Mouse (Mus musculus) kidney, embryonic 15.5 days (tissue): ENCODE data around the gene Acoxl. TPM values are rescaled to one million over a fixed set of nuclear protein-coding genes. Genes with fewer than 3 reads are reported as not detected.
A peak's percentile ranks its signal among the peaks of the same experiment; 100 is the strongest.
"Not testable (repeated sequence)": the region's sequence is repeated elsewhere in the genome, so short reads cannot be mapped to it uniquely, and the experiment has no call there.

Experiments
- ATAC-seq: fragments of 200-750 bp; cut with Nextera tagmentation; replicated peaks from 2 replicates; pipeline ENCODE4 v1.8.0; 2017; ENCODE audit warnings: moderate TSS enrichment; ENCODE audit not compliant: low FRiP score
- H3K27ac ChIP-seq: fragments of 300-500 bp; sonication (generic); 2 replicates; pipeline ENCODE4 v1.5.1; 2015; ENCODE audit warnings: mild to moderate bottlenecking, inconsistent platforms
- H3K27me3 ChIP-seq: fragments of 300-500 bp; sonication (generic); 2 replicates; pipeline ENCODE4 v1.6.1; 2015; ENCODE audit warnings: inconsistent platforms
- H3K36me3 ChIP-seq: fragments of 300-500 bp; sonication (generic); 2 replicates; pipeline ENCODE4 v1.6.1; 2015; ENCODE audit warnings: inconsistent platforms
- H3K4me1 ChIP-seq: fragments of 300-500 bp; sonication (generic); 2 replicates; pipeline ENCODE4 v1.6.1; 2015; ENCODE audit warnings: inconsistent platforms
- H3K4me2 ChIP-seq: fragments of 300-500 bp; sonication (generic); 2 replicates; pipeline ENCODE4 v1.6.1; 2015; ENCODE audit warnings: moderate library complexity, mild to moderate bottlenecking, inconsistent platforms
- H3K4me3 ChIP-seq: fragments of 300-500 bp; sonication (generic); replicated peaks from 2 replicates; pipeline ENCODE4 v1.5.1; 2015; ENCODE audit warnings: mild to moderate bottlenecking, inconsistent platforms
- H3K9ac ChIP-seq: fragments of 300-500 bp; sonication (generic); 2 replicates; pipeline ENCODE4 v1.6.1; 2015; ENCODE audit warnings: mild to moderate bottlenecking, inconsistent platforms
- H3K9me3 ChIP-seq: fragments of 300-500 bp; sonication (generic); replicated peaks from 2 replicates; pipeline ENCODE4 v1.6.1; 2016; ENCODE audit warnings: inconsistent platforms
- WGBS: fragments of 180-500 bp; shearing (Covaris S2); methylation state at CpG from one replicate; pipeline ENCODE4 v1.1.7; 2015; ENCODE audit warnings: mixed read lengths; 5-methylcytosine and 5-hydroxymethylcytosine counted together
- polyA plus RNA-seq: library from polyadenylated mRNA; unstranded; fragments of >200 nt; fragmentation: Nextera tagmentation; extraction: Ambion mirVana; gene quantifications from 2 replicates; pipeline ENCODE4 v1.2.1, GENCODE M21; 2015

Gene Acoxl
- polyA plus RNA-seq, 1 experiment from 2014 or later, result 0.74 TPM

- Histone ChIP-seq H3K36me3 (no peaks in the 10 kb centered on the region), H3K9me3 (no peaks in the 10 kb centered on the region), H3K4me3 (no peak overlapping the region), H3K27me3 (peaks cover 1% of the 10 kb centered on the region; the same call in 1 of the 2 replicates), H3K27ac (no peak overlapping the region), H3K4me2 (no peak overlapping the region), H3K4me1 (peaks cover 55% of the 10 kb centered on the region), H3K9ac (no peak overlapping the region)
- ATAC-seq, result no peak
- 91% methylated on average over 6 of the region's 6 CpGs for WGBS
Observed at GRCm38 (mm10) chr2:128090283-128090885, 251.7 kb downstream of the Acoxl start.

- H3K4me1 ChIP-seq, result peaks cover 54% of the 10 kb centered on the region
- no peaks in the 10 kb centered on the region for H3K36me3 ChIP-seq
- peak; percentile 75 for ATAC-seq
- 65% methylated on average over 11 of the region's 11 CpGs for WGBS
- no peak overlapping the region for H3K4me3 ChIP-seq
- H3K9ac ChIP-seq, result no peak overlapping the region
- H3K27ac ChIP-seq, result peak overlapping the region; percentile 78
- H3K27me3 ChIP-seq, result no peaks in the 10 kb centered on the region
- no peak overlapping the region for H3K4me2 ChIP-seq
- no peaks in the 10 kb centered on the region for H3K9me3 ChIP-seq
Observed at GRCm38 (mm10) chr2:128091431-128092369, 253.0 kb downstream of the Acoxl start.

- no peak for ATAC-seq
- Histone ChIP-seq H3K9ac (no peak overlapping the region), H3K9me3 (no peaks in the 10 kb centered on the region), H3K4me2 (no peak overlapping the region), H3K4me1 (peaks cover 50% of the 10 kb centered on the region), H3K27ac (peak overlapping the region; percentile 78), H3K27me3 (no peaks in the 10 kb centered on the region), H3K4me3 (no peak overlapping the region), H3K36me3 (no peaks in the 10 kb centered on the region)
- 69% methylated on average over 2 of the region's 2 CpGs for WGBS
Observed at GRCm38 (mm10) chr2:128092451-128092850, 253.8 kb downstream of the Acoxl start.

GRCm38 (mm10) chr2:128094196-128094595 lies 255.5 kb downstream of the Acoxl start:
- Histone ChIP-seq H3K4me2 (no peak overlapping the region), H3K27ac (peak overlapping the region; percentile 55), H3K27me3 (no peaks in the 10 kb centered on the region), H3K4me3 (no peak overlapping the region), H3K36me3 (no peaks in the 10 kb centered on the region), H3K9ac (no peak overlapping the region), H3K9me3 (no peaks in the 10 kb centered on the region), H3K4me1 (peaks cover 50% of the 10 kb centered on the region)
- no peak for ATAC-seq
- 54% methylated on average over 5 of the region's 5 CpGs for WGBS

GRCm38 (mm10) chr2:128094602-128095001 lies 255.9 kb downstream of the Acoxl start:
- Histone ChIP-seq H3K27me3 (no peaks in the 10 kb centered on the region), H3K36me3 (no peaks in the 10 kb centered on the region), H3K4me2 (no peak overlapping the region), H3K9ac (no peak overlapping the region), H3K27ac (peak overlapping the region; percentile 55), H3K9me3 (no peaks in the 10 kb centered on the region), H3K4me3 (no peak overlapping the region), H3K4me1 (peaks cover 50% of the 10 kb centered on the region)
- no peak for ATAC-seq
- WGBS, result 53% methylated on average over 2 of the region's 2 CpGs

GRCm38 (mm10) chr2:128095270-128095669 lies 256.6 kb downstream of the Acoxl start:
- Histone ChIP-seq H3K27me3 (no peaks in the 10 kb centered on the region), H3K9me3 (no peaks in the 10 kb centered on the region), H3K27ac (peak overlapping the region; percentile 49; the same call in 1 of the 2 replicates), H3K9ac (no peak overlapping the region), H3K36me3 (no peaks in the 10 kb centered on the region), H3K4me1 (peaks cover 50% of the 10 kb centered on the region), H3K4me2 (no peak overlapping the region), H3K4me3 (no peak overlapping the region)
- WGBS, result 17% methylated on average over 1 of the region's 1 CpGs
- no peak for ATAC-seq

GRCm38 (mm10) chr2:128096070-128096469 lies 257.4 kb downstream of the Acoxl start:
- Histone ChIP-seq H3K4me1 (peaks cover 46% of the 10 kb centered on the region), H3K4me2 (no peak overlapping the region), H3K9me3 (no peaks in the 10 kb centered on the region), H3K9ac (no peak overlapping the region), H3K36me3 (no peaks in the 10 kb centered on the region), H3K27me3 (no peaks in the 10 kb centered on the region), H3K4me3 (no peak overlapping the region), H3K27ac (no peak overlapping the region)
- 81% methylated on average over 1 of the region's 1 CpGs for WGBS
- ATAC-seq, result no peak

- H3K4me1 ChIP-seq, result peaks cover 26% of the 10 kb centered on the region
- H3K9me3 ChIP-seq, ATAC-seq, H3K4me3 ChIP-seq, H3K4me2 ChIP-seq, H3K27me3 ChIP-seq, H3K36me3 ChIP-seq, H3K9ac ChIP-seq, H3K27ac ChIP-seq: not testable (repeated sequence)
- 75% methylated on average over 5 of the region's 5 CpGs for WGBS
Observed at GRCm38 (mm10) chr2:128098118-128098517, 259.4 kb downstream of the Acoxl start.

GRCm38 (mm10) chr2:128102086-128102485 lies 263.4 kb downstream of the Acoxl start:
- Histone ChIP-seq H3K36me3 (no peaks in the 10 kb centered on the region), H3K9ac (no peak overlapping the region), H3K4me2 (no peak overlapping the region), H3K27me3 (no peaks in the 10 kb centered on the region), H3K4me1 (no peaks in the 10 kb centered on the region), H3K27ac (no peak overlapping the region), H3K4me3 (no peak overlapping the region), H3K9me3 (no peaks in the 10 kb centered on the region)
- ATAC-seq, result no peak
- 88% methylated on average over 9 of the region's 9 CpGs for WGBS

- no peaks in the 10 kb centered on the region for H3K36me3 ChIP-seq
- H3K4me3 ChIP-seq, result no peak overlapping the region
- H3K4me1 ChIP-seq, result no peaks in the 10 kb centered on the region
- no peak for ATAC-seq
- WGBS, result 64% methylated on average over 5 of the region's 5 CpGs
- H3K9ac ChIP-seq, result no peak overlapping the region
- H3K27ac ChIP-seq, result no peak overlapping the region
- H3K27me3 ChIP-seq, result no peaks in the 10 kb centered on the region
- no peak overlapping the region for H3K4me2 ChIP-seq
- H3K9me3 ChIP-seq, result no peaks in the 10 kb centered on the region
Observed at GRCm38 (mm10) chr2:128104815-128105214, 266.1 kb downstream of the Acoxl start.

GRCm38 (mm10) chr2:128105651-128106050 lies 267.0 kb downstream of the Acoxl start:
- no peak for ATAC-seq
- no peaks in the 10 kb centered on the region for H3K4me1 ChIP-seq
- no peak overlapping the region for H3K27ac ChIP-seq
- H3K36me3 ChIP-seq, result no peaks in the 10 kb centered on the region
- H3K9me3 ChIP-seq, result no peaks in the 10 kb centered on the region
- WGBS, result 82% methylated on average over 11 of the region's 11 CpGs
- H3K9ac ChIP-seq, result no peak overlapping the region
- no peaks in the 10 kb centered on the region for H3K27me3 ChIP-seq
- H3K4me3 ChIP-seq, result no peak overlapping the region
- H3K4me2 ChIP-seq, result no peak overlapping the region

- no peak for ATAC-seq
- H3K27me3 ChIP-seq, result no peaks in the 10 kb centered on the region
- no peak overlapping the region for H3K9ac ChIP-seq
- H3K27ac ChIP-seq, result no peak overlapping the region
- no peaks in the 10 kb centered on the region for H3K36me3 ChIP-seq
- no peaks in the 10 kb centered on the region for H3K9me3 ChIP-seq
- H3K4me1 ChIP-seq, result no peaks in the 10 kb centered on the region
- WGBS, result 77% methylated on average over 9 of the region's 9 CpGs
- H3K4me2 ChIP-seq, result no peak overlapping the region
- H3K4me3 ChIP-seq, result no peak overlapping the region
Observed at GRCm38 (mm10) chr2:128111537-128111936, 272.9 kb downstream of the Acoxl start.
